Mouse (Mus musculus): ENCODE results near the gene Gm17467.
"Not testable (repeated sequence)": the region's sequence is repeated elsewhere in the genome, so short reads cannot be mapped to it uniquely, and the experiment has no call there.

Gene Gm17467

DNA sequence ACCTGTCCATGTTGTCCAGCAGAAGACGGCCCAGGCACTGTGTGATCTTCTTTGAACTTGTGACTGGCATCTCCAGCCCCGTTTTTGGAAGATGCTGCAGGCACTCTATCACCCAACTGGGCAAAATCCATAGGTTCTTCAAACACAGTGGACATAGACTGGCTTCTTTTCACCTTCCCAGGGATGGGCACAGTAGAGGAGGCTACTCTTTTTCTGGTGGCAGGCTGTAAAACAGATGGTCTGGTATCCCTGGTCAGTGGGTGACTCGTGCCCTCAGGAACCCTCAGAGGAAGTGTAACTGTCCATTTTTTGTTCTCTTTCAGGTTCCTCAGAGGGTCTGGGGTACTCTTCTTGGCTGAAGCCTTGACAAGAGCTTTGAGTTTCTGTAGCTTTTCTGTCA lies at the start of gene Gm17467:
Gene Gm17467, minus strand, starts transcription at position 101 of the 400 bp plus-strand sequence.
- DNase-seq, result not testable (repeated sequence)
